Mouse (Mus musculus) left cerebral cortex, adult 11 months (tissue): ENCODE measurements around the gene Slc35f4.

Source experiments
- DNase-seq: peaks from one replicate; pipeline ENCODE4 v3.0.0; 2022; ENCODE audit warnings: low spot score

Gene Slc35f4

GRCm38 (mm10) chr14:49277642-49278041 is 248.2 kb downstream of the Slc35f4 start:
- DNase-seq, result no peak

GRCm38 (mm10) chr14:49275376-49275775 is 250.5 kb downstream of the Slc35f4 start:
- no peak for DNase-seq

DNA sequence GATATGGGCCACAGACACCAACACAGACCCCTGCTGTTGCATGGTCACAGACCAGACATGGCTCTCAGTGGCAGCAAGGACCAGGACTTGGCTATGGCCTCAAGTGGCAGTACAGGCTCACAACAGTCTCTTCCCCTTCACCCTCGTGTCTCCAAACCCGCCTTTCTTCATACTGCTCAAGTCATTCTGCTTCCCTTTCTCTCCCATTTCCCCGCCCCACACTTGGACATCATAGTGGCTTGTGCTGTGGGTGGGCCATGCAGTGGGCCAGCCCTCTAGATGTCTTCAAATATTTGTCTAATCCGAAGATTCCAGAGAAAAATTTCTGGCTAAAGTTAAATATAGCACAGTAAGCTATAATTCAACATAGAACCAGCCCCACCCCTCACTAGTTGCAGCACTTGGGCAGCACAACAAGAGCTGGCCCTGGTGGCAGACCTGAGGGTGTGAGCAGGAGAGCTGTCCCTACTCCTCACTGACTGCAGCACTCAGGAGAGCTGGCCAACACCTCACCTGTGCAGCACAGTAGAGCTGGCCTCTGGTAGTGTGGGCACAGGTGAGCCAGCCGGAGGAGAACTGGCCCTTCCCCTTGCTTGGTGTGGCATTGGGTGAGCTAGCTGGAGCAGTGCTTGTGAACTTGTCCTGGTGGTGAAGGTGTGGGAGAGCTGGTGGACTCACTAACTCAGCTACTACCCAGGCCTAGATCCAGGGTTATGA is 260.4 kb downstream of the Slc35f4 start:
- no peak for DNase-seq
